ENCODE assay signal across 8 mouse cellular contexts in genomic region chr16:10951581-10951980, GRCm38 (mm10).
A peak's percentile ranks its signal among the peaks of the same experiment; 100 is the strongest.
DNase-seq lines count a peak whose midpoint lies in the region; ATAC-seq lines count a peak whose summit lies in the region.
"Had no signal": no experiment of that assay in that cellular context is flagged by ENCODE, and none has a peak within 500 bp of the region (broad histone marks: within the 10 kb centered on the region; RNA-seq: fewer than 3 reads in every experiment).

No protein-coding gene starts in this region.

- no peak overlapping the region for H3K4me2 ChIP-seq in liver, embryonic 12.5 days
- H3K4me2 ChIP-seq: embryonic facial prominence, embryonic 12.5 days had no signal

- no peaks in the 10 kb centered on the region for H3K4me1 ChIP-seq in liver, embryonic 12.5 days

- ATAC-seq in liver, embryonic 12.5 days: no peak
- ATAC-seq in megakaryocyte, adult 5-6 weeks (ENCODE audit: poor library complexity, severe bottlenecking): no peak

- no peak overlapping the region for H3K9ac ChIP-seq in liver, embryonic 12.5 days
- H3K9ac ChIP-seq: embryonic facial prominence, embryonic 12.5 days had no signal

- 23% methylated on average over 3 of the region's 3 CpGs for WGBS in liver, embryonic 12.5 days (ENCODE audit: insufficient replicate concordance)

- H3K27ac ChIP-seq in liver, embryonic 12.5 days: no peak overlapping the region
- H3K27ac ChIP-seq: embryonic facial prominence, embryonic 12.5 days had no signal

- no peak overlapping the region for H3K4me3 ChIP-seq in liver, embryonic 12.5 days
- H3K4me3 ChIP-seq: embryonic facial prominence, embryonic 12.5 days had no signal

- DNase-seq in liver: peak; percentile 50
- peak; percentile 84 to 91 for DNase-seq in adrenal gland, adult (ENCODE audit: inconsistent age in 2 of 2, low spot score in 1 of 2)
- peak; percentile 72 for DNase-seq in embryo, embryonic 10 days (ENCODE audit: low spot score)
- peak; percentile 64 for DNase-seq in kidney, postnatal 14 days
- DNase-seq in left cerebral cortex, postnatal 36 days (ENCODE audit: low spot score in 2 of 2): no peak

- H3K36me3 ChIP-seq in liver, embryonic 12.5 days: no peaks in the 10 kb centered on the region
- H3K36me3 ChIP-seq: embryonic facial prominence, embryonic 12.5 days had no signal

- intact Hi-C loops in left cerebral cortex, postnatal 36 days (cut with DNase I): loop anchor here (5.0 kb wide), 1 partner anchor 81 kb away; no protein-coding TSS in a partner anchor

- H3K27me3 ChIP-seq in liver, embryonic 12.5 days (replicated peaks): no peaks in the 10 kb centered on the region
- H3K27me3 ChIP-seq: embryonic facial prominence, embryonic 12.5 days had no signal

- H3K9me3 ChIP-seq in liver, embryonic 12.5 days (replicated peaks): no peaks in the 10 kb centered on the region
- H3K9me3 ChIP-seq: embryonic facial prominence, embryonic 12.5 days had no signal

Comparison
In these comparisons a context has a peak if more than half of its experiments do, and no peak if none do; other contexts are left out.
1. DNase-seq: peak in liver (single experiment), adrenal gland, adult (2 of 2), embryo, embryonic 10 days (single experiment) and kidney, postnatal 14 days (single experiment); none in left cerebral cortex, postnatal 36 days (0 of 2).